Mouse (Mus musculus): ENCODE measurements around the gene Brd2.

Gene Brd2

GRCm38 (mm10) chr17:34131911-34132310 is 9.5 kb upstream of the Brd2 start:
- DNase-seq = no peak

- DNase-seq = no peak
These were observed 7.9 kb upstream of the Brd2 start for GRCm38 (mm10) chr17:34130073-34130947.

DNA sequence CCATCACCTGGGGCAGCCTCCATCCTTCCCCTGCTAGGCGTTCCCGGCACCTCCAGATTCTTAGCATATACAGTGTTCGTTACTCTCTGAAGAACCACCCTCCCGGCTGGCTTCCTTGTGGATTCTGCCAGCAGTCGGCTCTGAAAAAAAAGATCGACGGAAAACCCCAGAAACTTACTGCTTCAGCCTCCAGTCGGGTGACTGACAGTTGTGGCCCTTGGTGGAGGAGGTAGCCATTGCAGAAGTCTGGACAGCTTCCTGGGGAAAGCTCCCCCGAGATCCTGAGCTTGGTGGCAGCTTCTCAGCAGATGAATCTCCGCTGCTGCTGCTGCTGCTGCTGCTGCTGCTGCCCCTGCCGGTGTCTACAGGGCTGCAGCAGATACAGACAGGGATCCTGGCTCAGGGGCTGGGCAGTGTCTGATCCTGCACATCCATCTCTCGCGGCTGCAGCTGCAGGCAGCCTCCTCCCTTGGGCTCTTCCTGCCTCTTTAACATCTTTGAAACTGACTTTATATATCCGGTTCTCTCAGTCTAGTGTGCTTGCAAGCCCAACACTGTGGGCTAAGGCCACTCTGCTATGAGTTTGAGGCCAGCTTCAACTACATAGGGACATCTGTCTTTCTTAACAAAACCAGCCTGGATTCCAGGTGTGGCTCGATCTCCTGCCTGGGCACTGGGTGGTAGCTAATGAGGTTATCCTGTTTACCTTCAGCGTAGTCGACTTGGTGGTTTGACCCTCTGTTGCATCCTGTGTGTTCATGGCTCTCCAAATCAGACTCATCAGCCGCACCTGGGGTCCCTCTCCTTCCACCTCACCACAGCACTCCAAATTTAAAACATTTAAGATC is 6.7 kb upstream of the Brd2 start:
- no peak for DNase-seq

GRCm38 (mm10) chr17:34128264-34128937 is 6.0 kb upstream of the Brd2 start:
- no peak for DNase-seq

GRCm38 (mm10) chr17:34127475-34127874 is 5.0 kb upstream of the Brd2 start:
- DNase-seq = peak; percentile 65 to 71

- no peak for DNase-seq
These were observed 4.5 kb upstream of the Brd2 start for GRCm38 (mm10) chr17:34126826-34127420.

GRCm38 (mm10) chr17:34124649-34125048 is 2.2 kb upstream of the Brd2 start:
- peak in 1 of 2 experiments; percentile 46 for DNase-seq

DNA sequence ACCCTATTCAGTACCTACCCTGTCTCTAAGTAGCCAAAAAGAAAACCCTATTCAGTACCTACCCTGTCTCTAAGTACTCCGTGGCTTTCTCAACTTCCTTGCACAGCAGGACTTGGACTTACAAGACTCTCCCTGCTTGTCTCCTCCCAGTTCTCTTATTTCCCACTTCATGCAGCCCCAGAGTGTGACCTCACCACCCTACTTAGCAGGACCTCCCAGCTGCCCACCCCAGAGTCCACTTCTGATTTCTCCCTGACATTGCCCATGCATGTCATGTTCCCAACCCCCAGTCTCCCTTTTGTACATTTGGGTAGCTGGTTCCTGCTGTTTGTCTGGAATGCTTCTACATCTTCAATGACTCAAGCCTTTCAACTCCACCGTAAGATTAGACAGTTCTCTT is 1.1 kb upstream of the Brd2 start:
- DNase-seq = peak; percentile 51 to 53

DNA sequence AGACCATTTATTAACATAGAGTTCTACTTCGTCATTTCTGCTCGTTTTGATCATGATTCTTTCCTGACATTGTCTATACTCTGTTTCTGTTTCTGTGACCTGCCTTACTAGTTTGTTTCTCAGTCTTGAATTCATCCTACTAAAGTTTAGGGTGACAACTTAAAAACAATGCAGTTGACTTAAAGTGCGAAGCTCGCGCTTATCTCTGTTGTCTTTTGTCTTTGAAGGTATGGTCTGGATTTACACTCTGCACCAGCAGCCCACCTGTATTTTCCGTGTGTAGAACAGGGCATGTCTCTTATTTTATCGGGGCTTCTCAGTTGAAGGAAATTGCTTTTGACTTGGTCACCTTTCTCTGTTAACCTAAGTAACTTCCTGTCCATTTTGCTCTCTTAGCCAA is 677 bp upstream of the Brd2 start:
- no peak for DNase-seq

DNA sequence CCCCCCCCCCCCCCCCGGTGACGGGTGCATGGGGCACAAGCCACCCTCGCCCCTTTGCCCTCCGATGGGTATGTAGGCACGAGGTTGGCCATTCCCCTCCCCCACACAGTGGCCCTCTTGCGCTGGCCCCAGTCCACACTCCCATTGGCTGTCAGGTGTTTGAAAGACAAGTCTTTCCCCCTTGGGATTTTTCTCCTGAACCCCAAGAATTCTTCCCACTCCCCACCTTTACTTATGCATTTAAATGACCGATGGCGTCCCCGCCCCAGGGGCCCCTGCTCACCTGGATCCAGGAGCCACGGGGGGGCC is 601 bp downstream of the Brd2 start:
- peak; percentile 73 to 77 for DNase-seq

GRCm38 (mm10) chr17:34121172-34121878 is 1.1 kb downstream of the Brd2 start:
- DNase-seq = peak; percentile 89 to 92

DNA sequence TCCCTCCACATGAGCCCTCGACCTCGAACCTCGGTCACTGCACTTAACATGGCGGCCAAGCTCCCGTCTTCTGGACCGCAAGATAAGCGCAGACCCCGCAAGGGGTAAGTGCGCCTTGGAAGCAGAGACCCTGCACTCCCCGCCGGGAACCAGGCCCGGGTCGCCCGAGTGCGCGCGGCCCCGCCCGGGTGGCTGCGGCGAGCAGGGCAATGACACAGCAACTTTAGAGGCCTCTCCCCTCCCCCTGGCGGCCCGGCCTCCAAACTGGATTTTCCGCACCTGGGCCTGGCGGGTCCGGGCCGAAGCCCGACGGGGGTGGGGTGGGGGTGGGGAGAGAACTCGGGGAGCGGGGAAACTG is 1.6 kb downstream of the Brd2 start:
- DNase-seq = peak; percentile 90 to 92

DNA sequence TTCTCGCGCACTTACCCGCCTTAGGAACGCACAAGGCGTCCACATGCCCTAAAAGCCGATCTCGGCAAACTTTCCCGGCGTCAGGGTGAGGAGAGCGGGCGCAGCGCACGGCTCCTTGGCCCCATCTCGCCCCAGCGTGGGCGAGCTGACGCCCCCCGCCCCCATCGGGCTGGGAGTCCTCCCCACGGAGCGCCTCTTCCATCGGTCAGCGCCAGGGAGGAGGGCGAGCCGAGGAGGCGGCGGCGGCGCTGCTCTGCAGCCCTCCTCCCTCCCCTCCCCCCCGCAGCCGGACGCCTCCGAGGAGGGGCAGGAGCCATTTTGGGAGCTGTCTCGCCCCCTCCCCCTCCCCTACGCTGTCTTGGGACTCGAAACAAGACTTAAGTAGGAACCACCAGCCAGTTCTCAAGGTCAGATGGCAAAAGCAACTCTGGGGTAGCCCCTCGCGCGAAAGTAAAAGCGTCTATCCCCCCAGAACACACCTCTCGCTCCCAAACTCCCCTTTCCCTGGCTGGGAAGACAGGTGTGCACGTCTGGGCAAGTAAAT is 2.2 kb downstream of the Brd2 start:
- peak; percentile 91 to 93 for DNase-seq

- peak; percentile 99 for DNase-seq
These were observed 2.9 kb downstream of the Brd2 start, which contains the start of gene H2-DMa for GRCm38 (mm10) chr17:34119249-34120179. H2-DMa (plus strand) TSS chr17:34119541.

DNA sequence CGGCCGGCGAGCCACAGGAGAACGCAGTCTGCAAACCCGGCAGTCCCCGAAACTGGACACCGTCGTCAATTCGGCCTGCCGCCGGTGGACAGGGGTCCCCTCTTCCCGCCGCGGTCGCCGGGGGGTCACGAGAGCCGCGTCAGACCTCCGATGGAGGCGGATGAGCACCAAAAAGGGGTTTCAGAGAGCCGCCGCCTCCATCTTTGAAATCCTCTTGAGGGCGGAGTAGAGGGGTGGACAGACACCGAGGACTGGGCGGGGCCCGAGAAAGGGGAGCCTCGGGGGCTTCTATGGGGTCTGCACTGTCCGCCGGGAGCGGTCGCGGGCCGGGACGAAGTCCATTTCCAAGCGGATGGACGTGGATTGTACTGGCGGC is 3.6 kb downstream of the Brd2 start:
- no peak for DNase-seq

- DNase-seq = peak in 1 of 2 experiments; percentile 46
These were observed 4.1 kb downstream of the Brd2 start for GRCm38 (mm10) chr17:34118113-34118872.

- no peak for DNase-seq
These were observed 4.9 kb downstream of the Brd2 start for GRCm38 (mm10) chr17:34117421-34118112.

GRCm38 (mm10) chr17:34116736-34117370 is 5.6 kb downstream of the Brd2 start:
- peak in 1 of 2 experiments; percentile 37 for DNase-seq

GRCm38 (mm10) chr17:34114114-34114513 is 8.3 kb downstream of the Brd2 start:
- no peak for DNase-seq

Measured in lung, postnatal 4 days (tissue).